Mouse (Mus musculus) adrenal gland (tissue): Measurements from ENCODE around the gene Slc35e4.

Experiments used
- intact Hi-C: fragments of 180-260 bp; cut with DNase I; formaldehyde crosslinking; loops from one replicate; pipeline ENCODE4 v1.15.1; 2025

Gene Slc35e4

DNA sequence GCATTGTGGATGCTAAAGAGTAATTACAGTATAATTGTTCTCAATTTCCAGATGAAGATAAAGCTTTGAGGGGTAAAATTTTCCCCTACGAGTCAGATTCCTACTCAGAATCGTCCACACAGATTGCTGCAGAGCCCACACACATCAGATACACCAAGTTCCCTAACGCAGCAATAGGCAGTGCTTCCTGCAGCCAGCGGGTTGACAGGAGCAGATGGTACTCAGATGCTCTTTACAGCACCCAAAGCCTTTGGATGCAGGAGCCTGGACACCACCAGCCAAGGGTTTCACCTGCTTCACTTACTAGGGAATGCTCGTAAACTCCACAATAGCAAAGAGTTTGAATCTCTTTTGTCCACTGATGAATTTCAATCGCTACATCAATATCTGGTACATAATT is 38.0 kb downstream of the Slc35e4 start:
- intact Hi-C loops = loop anchor here (5.0 kb wide), 1 partner anchor 69 kb away; no protein-coding TSS in a partner anchor

- intact Hi-C loops = no loop called here
These were observed 50.1 kb downstream of the Slc35e4 start for GRCm38 (mm10) chr11:3864343-3864742.

DNA sequence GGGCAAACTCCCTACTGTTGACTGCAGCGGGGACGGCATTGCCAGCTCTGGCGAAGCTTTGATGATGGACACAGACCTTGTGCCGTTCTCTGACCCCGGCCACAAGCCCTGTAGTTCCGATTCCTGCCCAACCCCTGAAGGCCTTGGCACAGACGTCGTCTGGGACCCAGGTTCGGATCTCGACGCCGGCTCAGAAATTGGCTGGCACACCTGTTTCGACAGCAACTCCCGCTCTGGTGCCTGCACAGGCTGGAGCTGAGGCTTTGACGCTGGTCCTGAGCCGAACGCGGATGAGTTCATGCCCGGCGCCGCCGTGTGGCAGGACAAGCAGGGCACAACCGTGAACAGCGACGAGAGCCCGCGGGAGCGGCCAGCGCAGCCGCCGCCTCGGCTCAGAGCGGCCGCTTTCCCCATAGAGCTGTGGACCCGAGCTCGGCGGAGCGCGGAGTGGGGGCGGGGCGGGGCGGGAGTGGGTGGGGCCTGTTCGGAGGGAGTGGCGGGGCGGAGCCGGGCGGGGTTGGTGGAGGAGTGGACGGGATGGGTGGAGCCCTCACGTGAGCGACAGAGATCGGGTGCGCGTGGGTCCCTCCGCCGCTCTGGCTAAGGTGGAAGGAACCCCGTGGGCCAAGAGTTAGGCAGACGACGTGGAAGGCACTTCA is 50.9 kb downstream of the Slc35e4 start, which contains the start of gene Osbp2:
TSS of gene Osbp2 (minus strand) at position 450 of the 659 bp plus-strand sequence.
- intact Hi-C loops = no loop called here

DNA sequence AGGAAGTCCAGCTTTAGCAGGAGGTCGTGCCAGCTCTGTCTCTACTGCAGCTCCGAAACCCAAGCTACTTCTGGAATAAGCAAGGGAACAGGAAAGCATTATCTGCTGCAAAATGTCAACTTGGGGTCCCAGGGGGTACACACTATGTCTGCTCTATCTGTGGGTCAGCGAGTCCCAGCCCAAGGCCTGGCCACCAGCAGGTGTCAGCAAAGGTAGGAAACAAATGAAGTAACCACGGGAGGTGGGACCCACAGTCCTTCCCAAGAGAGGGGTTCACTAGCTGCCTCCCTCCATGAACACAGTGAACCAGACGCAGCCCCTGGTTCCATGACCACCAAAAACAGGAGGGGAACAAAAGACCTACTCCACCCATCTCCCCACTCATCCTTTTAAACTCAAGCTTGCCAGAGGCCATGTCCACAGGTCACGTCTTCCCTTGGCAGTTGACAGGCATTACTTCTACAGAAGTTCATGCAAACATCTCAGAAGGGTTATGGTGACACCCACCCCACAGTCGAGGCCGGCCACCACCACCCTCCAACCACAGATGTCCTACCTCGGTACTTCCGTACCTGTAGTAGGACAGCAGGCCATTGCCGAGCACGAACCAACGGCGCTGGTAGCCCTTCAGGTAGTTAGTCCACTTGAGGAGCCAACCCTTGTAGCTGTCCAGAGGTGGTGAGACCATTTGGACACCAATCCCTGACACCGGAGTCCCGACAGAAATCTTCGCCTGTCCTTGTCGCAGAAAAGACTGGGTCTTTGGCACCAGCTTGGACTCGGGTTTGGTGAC is 51.6 kb downstream of the Slc35e4 start:
- intact Hi-C loops = no loop called here

GRCm38 (mm10) chr11:3860361-3860760 is 54.1 kb downstream of the Slc35e4 start:
- intact Hi-C loops = no loop called here

GRCm38 (mm10) chr11:3859778-3860177 is 54.7 kb downstream of the Slc35e4 start:
- intact Hi-C loops = no loop called here

DNA sequence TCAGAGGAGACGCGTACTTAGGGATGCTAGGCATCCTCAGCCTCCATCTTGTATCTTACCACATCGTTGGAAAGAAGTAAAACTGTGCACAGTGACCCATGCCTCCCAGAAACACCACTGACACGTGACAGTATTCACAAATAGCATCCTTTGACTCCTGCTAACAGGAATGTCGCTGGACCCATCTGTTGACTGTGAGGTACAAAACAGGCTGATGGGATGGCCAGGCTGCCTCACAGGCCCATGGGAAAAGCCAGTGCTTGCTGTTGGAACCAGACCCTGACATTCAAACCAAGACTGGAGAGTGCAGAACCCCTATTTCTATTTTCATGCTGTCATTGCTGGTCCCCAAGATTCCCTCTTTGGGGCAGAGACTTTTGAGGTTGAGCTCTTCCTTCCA is 56.6 kb downstream of the Slc35e4 start:
- intact Hi-C loops = no loop called here
